Mouse (Mus musculus) heart, postnatal 10 days (tissue): Measurements from ENCODE around the gene Taf8. TPM values are rescaled to one million over a fixed set of nuclear protein-coding genes. Genes with fewer than 3 reads are reported as not detected.

Experiments
- DNase-seq, 2 experiments: peaks; one replicate each; pipeline ENCODE4 v3.0.0; 2021
- intact Hi-C: fragments of 180-260 bp; cut with DNase I; formaldehyde crosslinking; loops from one replicate; pipeline ENCODE4 v1.15.1; 2025
- total RNA-seq, 2 experiments: library from RNA; stranded (reverse); gene quantifications; 2 replicates each; pipeline ENCODE4 v1.2.3; 2021

Taf8 gene
- total RNA-seq: 10 to 100 TPM; 14.0 to 15.5 TPM

DNA sequence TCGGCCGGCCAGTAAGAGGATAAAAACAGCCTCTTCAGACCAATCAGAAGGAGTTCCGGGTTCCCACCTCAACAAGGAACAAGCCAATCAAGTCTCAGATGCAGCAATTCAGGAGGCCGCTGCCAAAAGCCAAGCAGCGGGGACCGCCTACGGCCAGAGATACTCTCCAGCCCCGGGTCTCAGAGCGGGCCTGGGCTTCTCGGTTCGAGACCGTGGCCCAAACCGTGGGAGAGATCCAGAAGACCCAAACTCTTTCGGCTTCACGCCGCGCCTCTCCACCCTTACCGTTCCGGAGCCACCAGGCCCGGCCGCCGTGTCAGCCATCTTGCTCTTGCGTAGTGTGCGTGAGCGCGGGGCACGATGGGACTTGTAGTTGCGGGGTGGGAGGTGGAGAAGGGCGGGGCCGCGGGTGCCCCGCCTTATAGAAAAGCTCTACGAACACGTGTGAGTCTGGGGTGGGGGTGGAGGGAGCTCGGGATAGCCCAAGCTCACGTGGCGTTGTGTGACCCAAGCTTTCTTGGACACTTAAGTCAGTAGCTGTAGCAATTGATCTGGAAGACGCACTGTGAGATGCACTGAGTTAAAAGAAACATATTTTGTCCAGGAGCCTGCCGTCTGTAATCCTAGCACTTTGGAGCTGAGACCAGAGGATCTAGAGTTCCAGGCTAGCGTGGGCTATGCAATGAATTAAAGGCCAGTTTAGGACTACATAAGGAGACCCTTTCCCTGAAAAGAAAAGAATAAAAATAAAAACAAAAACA is at the start of gene Taf8:
TSS of gene Taf8 (minus strand) at position 347 of the 761 bp plus-strand sequence.
- intact Hi-C loops: no loop called here
- DNase-seq: peak; percentile 96 to 97

DNA sequence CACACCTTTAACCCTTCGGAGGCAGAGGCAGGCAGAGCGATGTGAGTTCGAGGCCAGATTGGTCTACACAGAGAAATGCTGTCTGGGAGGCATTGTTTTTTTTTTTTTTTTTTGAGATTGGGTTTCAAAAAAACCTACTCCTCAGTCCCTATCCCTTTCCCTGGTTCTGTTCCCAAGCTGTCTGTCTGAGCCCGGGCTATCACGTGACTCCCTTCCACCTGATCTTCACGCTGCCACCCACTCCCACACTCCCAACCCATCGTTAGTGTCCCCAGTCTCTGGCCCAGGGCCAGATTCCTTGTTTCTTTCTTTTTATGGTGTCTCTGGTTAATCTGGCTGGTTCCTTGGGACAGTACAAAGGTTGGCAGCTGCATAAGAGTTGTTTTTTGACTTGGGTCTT is 49.0 kb upstream of the Taf8 start:
- intact Hi-C loops: no loop called here

DNA sequence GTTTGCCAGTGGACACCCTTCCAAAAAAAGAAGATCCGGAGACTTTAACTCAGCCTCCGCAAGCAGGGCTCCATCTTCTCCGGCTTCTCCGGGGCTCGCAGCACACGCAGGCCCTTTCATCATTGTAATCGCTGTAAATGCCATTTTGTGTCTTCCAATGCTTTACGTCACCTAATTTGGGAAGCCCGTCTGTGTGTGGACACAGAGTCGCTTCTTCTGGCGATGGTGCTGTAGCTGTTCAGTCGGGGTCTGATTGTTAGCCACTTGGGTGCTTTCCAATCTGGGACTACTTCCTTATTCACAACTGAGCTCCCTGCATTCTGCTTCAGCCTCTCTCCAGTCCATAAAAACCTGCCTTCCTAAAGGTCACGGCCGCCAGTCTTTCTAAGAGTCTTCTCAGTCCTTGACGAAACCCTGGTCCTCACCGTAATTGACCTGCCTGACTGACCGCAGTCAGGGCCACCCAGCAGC is 43.8 kb upstream of the Taf8 start:
- intact Hi-C loops: no loop called here
- peak in 1 of 2 experiments; percentile 13 for DNase-seq

More for the DNA sequence above, 49.0 kb upstream of the Taf8 start:
- DNase-seq: no peak

DNA sequence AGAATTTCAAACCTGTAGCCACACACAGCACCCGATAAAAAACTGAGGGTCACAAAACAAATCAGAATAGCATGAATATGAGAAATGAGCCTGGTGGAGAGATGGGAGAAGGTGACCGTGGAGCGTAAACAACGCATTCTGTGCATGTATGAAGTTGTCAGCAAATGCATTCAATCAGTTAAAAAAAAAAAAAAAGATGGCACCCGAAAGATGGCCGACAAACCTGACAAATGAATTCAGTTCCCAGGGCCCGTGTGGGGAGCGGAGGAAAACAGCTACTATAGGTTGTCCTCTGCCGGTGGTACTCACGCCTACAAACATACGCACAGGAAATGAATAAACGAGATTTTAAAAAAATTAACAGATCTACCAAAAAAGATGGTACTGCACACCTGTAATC is 43.1 kb upstream of the Taf8 start:
- intact Hi-C loops: no loop called here

DNA sequence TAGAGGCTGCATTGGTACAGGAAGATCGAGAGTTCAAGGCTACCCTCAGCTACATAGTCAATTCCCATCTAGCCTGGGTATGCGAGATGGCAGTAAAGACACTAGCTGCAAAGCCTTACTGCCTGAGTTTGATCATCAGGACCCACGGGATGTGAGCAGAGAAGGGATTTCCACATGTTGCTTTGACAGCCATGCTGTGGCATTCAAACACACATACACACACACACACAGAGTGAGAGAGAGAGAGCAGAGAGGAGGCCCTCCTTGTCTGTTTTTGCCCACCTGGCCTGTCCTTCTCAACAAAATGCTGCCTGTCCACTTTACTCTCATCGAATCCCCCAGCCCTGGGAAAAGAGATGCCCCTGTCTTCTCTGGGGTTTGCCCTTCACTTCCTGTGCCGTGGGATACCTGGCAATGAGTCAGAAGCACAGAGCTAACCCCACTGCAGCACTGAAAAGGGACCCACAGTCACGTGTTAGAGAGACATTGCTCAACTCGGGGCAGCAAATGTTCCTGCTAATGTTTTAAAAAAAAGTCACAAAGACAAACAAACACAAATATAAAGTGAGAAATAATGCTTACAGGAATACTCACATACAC is 41.1 kb upstream of the Taf8 start:
- no peak for DNase-seq
- intact Hi-C loops: loop anchor here (5.0 kb wide), 1 partner anchor 39 kb away; no protein-coding TSS in a partner anchor

More for the DNA sequence above, 43.1 kb upstream of the Taf8 start:
- no peak for DNase-seq

DNA sequence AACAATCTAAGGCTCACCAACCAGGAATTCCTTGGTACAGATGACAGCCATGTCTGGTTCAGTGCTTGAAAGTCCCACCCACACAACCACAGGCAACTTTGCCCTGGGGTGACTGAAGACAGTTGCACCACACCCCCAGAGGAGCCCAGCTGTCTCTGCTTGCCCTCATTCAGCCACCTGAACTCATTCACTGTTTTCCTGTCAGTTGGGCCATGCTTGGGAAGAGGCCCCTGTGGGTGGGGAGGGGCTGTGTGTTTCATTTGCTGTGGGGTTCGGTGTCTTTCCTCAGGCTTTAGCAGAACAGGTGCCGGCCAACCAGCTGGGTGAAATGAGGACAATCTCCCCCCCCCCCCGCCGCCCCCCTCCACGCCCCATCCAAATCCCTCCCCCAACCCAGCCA is 40.0 kb upstream of the Taf8 start:
- DNase-seq: peak in 1 of 2 experiments; percentile 32
- intact Hi-C loops: loop anchor here (5.0 kb wide), 1 partner anchor 40 kb away; no protein-coding TSS in a partner anchor

DNA sequence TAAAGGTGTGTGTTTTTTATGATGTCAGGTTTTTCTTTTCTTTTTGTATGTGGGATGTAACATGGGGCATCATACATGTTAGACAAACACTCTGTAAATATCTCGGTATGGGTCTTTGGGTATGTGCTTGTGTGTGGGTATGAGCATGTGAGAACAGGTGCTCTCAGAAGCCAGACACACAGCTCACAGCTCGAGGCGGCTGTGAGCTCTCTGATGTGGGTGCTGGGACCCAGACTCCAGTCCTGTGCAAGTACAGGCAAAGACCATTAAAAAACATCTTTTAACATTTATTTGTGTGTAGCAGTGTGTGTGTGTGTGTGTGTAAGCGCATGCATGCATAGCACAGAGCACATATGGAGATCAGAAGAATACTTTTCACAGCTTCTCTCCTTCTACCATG is 37.0 kb upstream of the Taf8 start:
- intact Hi-C loops: no loop called here
- no peak for DNase-seq

DNA sequence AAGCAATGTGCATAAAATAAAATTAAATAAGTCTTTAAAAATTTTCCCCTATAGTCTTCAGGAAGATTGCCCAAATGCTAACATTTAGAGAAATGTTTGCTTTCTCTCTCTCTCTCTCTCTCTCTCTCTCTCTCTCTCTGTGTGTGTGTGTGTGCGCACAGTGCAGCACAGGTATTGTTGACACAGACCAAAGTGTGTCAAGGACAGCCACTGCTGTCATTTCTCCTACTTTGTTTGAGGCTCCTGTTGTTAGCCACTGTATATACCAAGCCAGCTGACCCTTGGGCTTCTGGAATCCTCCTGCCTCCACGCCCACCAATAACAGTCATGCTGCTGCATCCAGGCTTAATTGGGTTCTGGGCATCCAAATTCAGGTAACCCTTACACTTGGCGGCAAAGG is 36.0 kb upstream of the Taf8 start:
- DNase-seq: no peak
- intact Hi-C loops: no loop called here

DNA sequence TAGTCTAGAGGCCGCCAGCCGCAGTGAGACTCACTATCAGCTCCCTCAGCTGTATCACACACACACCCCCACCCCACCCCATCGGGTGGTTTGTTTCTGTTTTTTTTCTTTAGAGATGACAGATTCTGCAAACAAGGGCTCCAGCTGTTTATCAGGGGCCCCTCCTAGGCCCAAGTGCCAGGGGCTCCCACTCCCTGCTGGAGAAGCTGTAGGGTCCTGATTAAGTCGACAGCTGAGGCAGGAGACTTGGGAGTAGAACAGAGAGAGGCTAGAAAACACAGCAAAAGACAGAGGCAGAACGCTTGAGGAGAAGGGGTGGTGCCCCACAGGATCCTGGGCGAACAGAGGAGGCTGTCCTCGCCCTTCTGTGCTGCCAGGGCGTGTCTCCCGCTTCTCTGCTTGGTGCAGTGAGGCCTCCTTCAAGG is 33.7 kb upstream of the Taf8 start:
- intact Hi-C loops: no loop called here
- no peak for DNase-seq

DNA sequence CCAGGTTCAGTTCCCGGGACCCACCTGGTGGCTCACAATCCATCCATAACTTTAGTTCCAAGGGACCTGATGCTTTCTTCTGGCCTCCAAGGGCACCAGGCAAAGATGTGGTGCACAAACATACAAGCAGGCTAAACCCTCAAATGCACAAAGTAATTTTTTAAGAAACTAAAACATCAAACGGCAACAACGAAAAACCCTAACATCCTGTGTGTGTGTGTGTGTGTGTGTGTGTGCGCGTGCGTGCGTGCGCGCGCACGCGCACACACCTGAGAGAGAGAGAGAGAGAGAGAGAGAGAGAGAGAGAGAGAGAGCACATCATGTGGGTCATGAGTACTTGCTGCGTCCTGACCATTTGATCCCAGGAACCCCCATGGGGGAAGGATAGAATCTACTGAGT is 31.6 kb upstream of the Taf8 start:
- intact Hi-C loops: no loop called here
- DNase-seq: no peak

DNA sequence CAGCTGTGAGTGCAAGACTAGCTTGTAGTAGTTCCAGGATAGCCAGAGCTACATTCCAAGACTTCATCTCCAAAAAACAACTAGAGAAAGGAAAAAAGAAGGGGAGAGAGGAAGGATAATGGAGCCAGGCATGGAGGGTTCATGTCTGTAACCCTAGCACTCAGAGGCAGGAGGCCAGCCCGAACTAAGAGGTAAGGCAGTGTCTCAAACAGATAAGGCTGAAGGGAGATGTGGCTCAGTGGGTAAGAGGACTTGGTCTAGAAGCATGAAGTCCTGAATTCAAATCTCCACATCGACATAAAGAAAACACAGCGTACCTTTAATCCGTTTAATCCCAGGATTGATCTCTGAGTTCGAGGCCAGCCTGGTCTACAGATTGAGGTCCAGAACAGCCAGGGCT is 30.3 kb upstream of the Taf8 start:
- intact Hi-C loops: no loop called here
- DNase-seq: no peak

DNA sequence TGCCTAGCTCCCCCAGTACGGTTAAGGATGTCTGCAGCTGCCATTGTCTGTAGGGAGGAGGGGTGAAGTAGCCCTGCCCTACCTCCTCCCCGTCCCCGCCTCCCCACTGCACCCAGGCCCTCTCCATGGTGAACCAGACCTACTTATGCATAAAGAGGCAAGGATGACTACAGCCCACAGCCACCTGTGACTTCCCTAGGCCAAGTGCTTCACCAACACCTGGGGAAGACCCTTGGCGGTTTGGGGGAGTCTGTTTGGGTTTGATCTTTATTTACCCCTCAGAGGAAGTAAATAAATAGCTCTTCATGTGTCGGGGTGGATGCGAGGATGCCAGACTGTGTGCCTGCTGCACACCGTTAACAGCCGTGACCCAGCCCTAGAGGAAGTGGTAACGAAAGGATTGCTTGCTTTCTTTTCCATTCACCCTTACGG is 29.3 kb upstream of the Taf8 start:
- no peak for DNase-seq
- intact Hi-C loops: no loop called here

DNA sequence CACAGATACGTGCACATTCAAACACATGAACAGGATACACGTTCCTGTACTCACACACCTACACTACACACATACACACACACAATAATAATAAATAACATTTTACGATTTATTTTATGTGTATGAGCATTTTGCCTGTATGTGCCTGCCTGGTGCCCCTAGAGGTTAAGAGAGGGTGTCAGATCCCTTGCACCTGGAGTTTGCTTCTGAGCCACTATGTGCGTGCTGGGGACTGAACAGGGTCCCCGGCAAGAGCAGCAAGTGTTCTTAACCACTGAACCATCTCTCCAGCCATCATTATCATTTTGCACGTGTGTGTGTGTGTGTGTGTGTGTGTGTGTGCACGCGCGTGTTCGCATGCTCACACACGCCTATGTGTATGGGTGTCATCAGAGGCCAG is 27.5 kb upstream of the Taf8 start:
- intact Hi-C loops: loop anchor here (5.0 kb wide), 1 partner anchor 43 kb away; no protein-coding TSS in a partner anchor
- DNase-seq: no peak

DNA sequence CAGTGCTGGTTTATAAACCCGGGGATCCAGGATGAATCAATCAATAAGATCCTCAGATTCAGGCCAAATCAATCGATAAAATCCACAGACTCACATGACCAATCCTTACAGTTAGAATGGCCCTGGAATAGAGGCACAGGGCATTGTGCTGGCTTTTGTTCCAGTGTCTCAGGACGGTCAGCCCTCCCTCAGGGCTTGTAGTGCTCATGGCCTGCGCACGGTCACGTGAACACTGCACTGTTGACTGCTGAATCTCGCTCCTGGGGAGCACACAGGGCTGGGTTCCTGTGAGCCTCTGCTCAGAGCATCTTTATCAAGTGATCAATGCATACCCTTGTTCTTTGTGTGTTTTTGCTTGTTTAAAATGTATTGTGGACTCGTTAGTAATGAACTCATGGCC is 26.8 kb upstream of the Taf8 start:
- intact Hi-C loops: loop anchor here (5.0 kb wide), 1 partner anchor 43 kb away; no protein-coding TSS in a partner anchor
- no peak for DNase-seq

DNA sequence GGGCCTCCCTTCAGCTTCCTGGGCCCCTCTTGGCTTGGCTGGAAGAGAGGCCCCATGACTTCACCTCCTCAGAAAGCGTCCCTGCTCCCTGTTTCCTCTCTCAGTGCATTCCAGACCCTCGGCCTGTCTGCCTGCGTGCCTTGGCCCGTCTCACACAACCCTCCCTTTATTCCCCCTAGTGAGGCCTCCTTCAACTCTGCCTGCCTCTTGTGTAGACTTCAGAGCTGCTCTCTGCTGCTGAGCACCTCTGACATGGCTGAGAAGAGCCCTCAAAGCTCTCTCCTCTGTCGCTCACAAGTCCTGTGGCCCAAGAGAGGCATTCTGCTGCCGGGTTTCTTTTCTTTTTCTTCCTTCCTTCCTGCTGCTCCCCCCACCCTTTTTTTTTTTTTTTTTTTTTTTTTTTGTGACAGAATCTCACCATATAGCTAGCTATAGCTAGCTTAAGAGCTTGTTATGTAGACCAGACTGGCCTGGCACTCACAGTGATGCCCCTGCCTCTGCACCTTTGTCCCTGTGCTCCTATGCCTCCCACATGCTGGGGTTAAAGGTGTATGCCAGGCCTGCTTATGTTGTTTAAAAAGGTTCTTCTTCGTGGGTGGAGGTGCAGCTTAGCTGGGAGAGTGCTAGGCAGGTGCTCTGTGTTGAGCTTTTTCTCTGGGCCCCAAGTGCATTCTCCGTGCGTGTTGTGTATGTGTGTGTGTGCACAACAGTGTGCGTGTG is 25.6 kb upstream of the Taf8 start:
- DNase-seq: peak; percentile 60 to 61
- intact Hi-C loops: loop anchor here (5.0 kb wide), 1 partner anchor 45 kb away; no protein-coding TSS in a partner anchor

DNA sequence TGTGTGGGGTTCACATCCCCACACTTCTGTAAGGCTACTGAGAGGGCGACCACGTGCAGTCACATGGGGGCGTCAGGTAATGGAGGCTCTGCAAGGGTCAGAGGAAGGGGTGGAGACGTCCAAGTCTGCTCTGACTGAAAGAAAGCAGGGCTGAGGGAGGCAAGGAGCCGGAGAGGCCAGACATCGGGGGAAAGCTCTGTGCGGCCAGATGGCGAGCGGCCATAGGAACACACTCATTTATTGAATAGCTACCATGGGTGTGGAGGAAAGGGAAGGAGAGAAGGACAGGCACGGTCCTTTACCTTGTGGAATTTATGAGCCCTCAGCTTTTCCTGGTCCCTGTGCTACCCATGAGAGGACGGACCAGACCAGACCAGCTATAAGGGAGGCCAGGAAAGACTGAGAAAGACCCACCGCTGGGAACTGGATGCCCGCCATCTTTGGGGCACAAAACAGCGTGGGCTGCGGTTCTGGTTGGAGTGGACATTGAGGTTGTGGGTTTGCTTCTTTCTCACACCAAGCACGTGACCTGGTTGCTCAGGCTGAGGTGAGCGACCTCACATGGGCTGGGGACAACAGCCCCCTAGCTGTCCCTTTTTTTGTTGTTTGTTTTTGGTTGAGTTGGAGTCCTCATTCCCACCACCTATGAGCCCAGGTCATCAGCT is 24.9 kb upstream of the Taf8 start:
- no peak for DNase-seq
- intact Hi-C loops: loop anchor here (5.0 kb wide), 1 partner anchor 45 kb away; no protein-coding TSS in a partner anchor

DNA sequence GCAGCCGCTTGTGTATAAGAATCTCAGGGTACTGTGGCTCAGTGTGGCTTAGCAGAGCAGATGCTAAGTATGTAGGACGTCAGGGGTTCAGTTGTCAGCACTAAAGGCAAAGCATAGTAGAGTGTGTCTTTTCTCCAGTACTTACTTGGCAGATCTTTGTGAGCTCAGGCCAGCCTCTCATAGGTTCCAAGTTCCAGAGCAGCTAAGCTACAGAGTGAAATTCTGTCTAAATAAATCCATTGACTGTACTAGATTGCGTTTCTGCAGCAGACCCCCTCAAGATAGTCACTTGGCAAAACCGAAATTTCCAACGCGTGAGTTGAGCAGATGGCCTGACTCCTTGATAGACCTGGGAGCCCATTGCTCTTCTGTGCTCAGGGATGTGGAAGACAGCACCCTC is 22.9 kb upstream of the Taf8 start:
- no peak for DNase-seq
- intact Hi-C loops: loop anchor here (5.0 kb wide), 1 partner anchor 47 kb away; no protein-coding TSS in a partner anchor

DNA sequence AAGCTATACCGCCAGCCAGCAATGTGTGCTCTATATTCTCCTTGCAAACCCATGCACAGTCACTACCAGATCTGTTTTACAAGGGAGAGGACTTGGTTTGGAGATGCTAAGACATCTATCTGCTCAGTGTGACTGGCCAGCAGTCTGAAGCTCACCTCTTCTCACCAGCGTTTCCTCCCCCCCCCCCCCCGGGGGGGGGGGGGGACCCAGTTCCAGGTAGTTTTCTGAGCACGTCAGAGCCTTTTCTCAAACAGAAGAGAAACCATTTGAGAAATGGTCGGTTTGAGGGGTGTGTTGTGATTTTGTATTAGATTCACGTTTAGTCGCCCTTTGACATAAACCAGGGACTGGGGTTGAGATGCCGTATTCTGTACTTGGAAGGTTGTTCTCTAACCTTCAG is 22.0 kb upstream of the Taf8 start:
- intact Hi-C loops: no loop called here

DNA sequence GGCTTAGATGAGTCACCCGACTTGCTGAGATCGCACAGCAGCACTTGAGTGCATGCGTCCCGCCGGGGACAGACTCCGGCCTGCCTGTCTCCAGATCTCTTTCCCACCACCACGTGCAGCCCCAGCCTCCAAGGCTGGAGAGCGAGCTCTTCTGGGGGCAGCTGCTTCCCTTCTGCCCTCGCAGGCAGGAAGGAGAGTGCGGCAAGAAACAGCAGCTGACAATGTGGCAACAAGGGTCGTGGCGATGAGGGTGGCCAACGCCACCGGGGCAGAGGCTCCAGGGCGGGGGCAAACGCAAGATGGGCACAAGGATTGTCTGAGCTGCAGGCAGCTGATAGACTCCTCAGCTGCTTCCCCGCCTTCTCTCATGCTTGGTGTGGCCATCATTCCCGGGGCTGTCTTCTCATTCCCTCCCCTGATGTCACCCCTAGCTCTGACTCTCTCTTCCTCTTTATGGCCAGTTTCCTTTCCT is 21.2 kb upstream of the Taf8 start:
- DNase-seq: peak; percentile 74
- intact Hi-C loops: loop anchor here (2.0 kb wide), 1 partner anchor 72 kb away; no protein-coding TSS in a partner anchor

More for the DNA sequence above, 22.0 kb upstream of the Taf8 start:
- DNase-seq: no peak

DNA sequence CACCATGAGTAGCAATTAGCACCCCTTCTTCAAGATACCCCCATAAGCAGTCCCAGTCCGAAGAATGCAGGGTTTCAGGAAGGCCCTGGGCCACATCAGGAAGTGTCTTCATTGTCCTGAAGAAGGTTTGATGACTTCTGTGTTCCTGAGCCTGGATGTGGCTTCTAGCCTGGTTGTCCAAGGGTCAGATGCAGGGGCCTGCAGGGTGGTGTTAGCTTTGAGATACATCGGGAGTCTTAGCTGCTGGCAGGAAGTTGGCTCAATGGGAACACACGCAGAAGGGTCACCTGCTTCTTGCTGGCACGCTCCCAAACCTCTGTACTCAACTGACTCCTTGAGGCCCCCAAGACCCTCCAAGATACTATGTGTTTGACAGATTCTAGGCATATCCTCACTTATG is 20.4 kb upstream of the Taf8 start:
- DNase-seq: peak in 1 of 2 experiments; percentile 51
- intact Hi-C loops: loop anchor here (2.0 kb wide), 1 partner anchor 72 kb away; no protein-coding TSS in a partner anchor
